Mouse (Mus musculus) limb, embryonic 10.5 days (tissue): ENCODE measurements around the gene Nrcam. TPM values are rescaled to one million over a fixed set of nuclear protein-coding genes. Genes with fewer than 3 reads are reported as not detected.

Experiments used
- DNase-seq: peaks from one replicate; pipeline ENCODE4 v3.0.0-alpha.2; 2017; ENCODE audit warnings: low spot score
- H3K27ac ChIP-seq: fragments of 300-500 bp; sonication (generic); 2 replicates; pipeline ENCODE4 v1.5.1; 2016; ENCODE audit warnings: mild to moderate bottlenecking
- H3K27me3 ChIP-seq: fragments of 300-500 bp; sonication (generic); 2 replicates; pipeline ENCODE4 v1.6.1; 2016; ENCODE audit warnings: low read depth, mild to moderate bottlenecking; ENCODE audit not compliant: poor library complexity, severe bottlenecking
- H3K36me3 ChIP-seq: fragments of 300-500 bp; sonication (generic); 2 replicates; pipeline ENCODE4 v1.6.1; 2016; ENCODE audit warnings: mild to moderate bottlenecking, moderate library complexity
- H3K4me1 ChIP-seq: fragments of 300-500 bp; sonication (generic); 2 replicates; pipeline ENCODE4 v1.6.1; 2016
- H3K4me3 ChIP-seq: fragments of 300-500 bp; sonication (generic); 2 replicates; pipeline ENCODE4 v1.5.1; 2016; ENCODE audit warnings: mild to moderate bottlenecking, moderate library complexity
- H3K9me3 ChIP-seq: fragments of 300-500 bp; sonication (generic); replicated peaks from 2 replicates; pipeline ENCODE4 v1.6.1; 2016; ENCODE audit warnings: mild to moderate bottlenecking
- WGBS: fragments of 180-500 bp; shearing (Covaris S2); methylation state at CpG from one replicate; pipeline ENCODE4 v1.1.7; 2016; 5-methylcytosine and 5-hydroxymethylcytosine counted together
- polyA plus RNA-seq: library from polyadenylated mRNA; unstranded; fragments of >200 nt; fragmentation: Nextera tagmentation; extraction: Ambion mirVana; gene quantifications from 2 replicates; pipeline ENCODE4 v1.2.1, GENCODE M21; 2016

Gene Nrcam
- polyA plus RNA-seq, 1 experiment from 2014 or later: 0.91 TPM

DNA sequence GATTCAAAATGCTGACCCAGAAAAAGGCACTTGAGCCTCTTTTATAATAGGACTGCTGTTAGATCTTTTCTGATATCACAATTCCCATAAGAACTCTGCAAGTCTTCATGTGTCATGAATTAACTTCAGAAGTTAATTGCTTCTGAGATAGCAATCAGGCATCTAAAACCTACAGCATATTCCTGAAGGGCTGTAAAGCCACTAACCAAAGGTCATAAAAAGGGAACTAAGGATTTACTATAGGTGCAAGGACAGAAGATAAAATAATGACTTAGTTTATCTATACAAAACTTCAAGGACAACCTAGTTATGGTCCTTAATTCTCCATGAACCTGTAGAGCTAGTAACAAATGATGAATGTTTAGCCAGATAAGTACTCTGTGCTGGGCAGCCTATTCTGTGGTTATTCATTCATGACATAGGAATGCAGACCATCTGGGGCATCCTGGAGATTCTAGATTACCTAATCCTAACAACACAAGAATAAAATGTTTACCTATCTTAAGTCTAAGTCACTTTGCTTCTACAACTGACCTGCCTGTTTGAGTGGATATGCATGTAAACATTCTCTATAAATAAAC is 310.7 kb downstream of the Nrcam start:
- Histone ChIP-seq H3K4me1 (no peaks in the 10 kb centered on the region), H3K9me3 (no peaks in the 10 kb centered on the region), H3K27me3 (no peaks in the 10 kb centered on the region), H3K4me3 (no peak overlapping the region), H3K36me3 (no peaks in the 10 kb centered on the region), H3K27ac (no peak overlapping the region)
- no peak for DNase-seq

GRCm38 (mm10) chr12:44640579-44640978 is 311.9 kb downstream of the Nrcam start:
- no peaks in the 10 kb centered on the region for H3K4me1 ChIP-seq
- no peak overlapping the region for H3K4me3 ChIP-seq
- H3K27ac ChIP-seq: no peak overlapping the region
- H3K9me3 ChIP-seq: no peaks in the 10 kb centered on the region
- H3K27me3 ChIP-seq: no peaks in the 10 kb centered on the region
- 30% methylated on average over 1 of the region's 1 CpGs for WGBS
- H3K36me3 ChIP-seq: no peaks in the 10 kb centered on the region
- DNase-seq: no peak

Other genes starting within 250 kb of the Nrcam start
- 15.2 and 16.0 TPM in 2 replicates for gene Dnajb9, start 118.6 kb upstream of the Nrcam start, polyA plus RNA-seq
- gene Pnpla8, start 107.5 kb upstream of the Nrcam start, polyA plus RNA-seq: 31.6 and 48.4 TPM in 2 replicates